Mouse (Mus musculus): ENCODE measurements around the gene Arsg.
A peak's percentile ranks its signal among the peaks of the same experiment; 100 is the strongest.

Gene Arsg

GRCm38 (mm10) chr11:109473171-109474085 lies at the start of gene Arsg, which contains the start of gene Slc16a6:
Gene Arsg, plus strand, starts transcription at chr11:109473374.
Gene Slc16a6, minus strand, starts transcription at chr11:109473598.
- peak; percentile 78 to 89 for DNase-seq

- peak; percentile 99 to 100 for DNase-seq
Measured at GRCm38 (mm10) chr11:109425392-109426271, 47.5 kb upstream of the Arsg start, which contains the start of gene Amz2. Gene Amz2, plus strand, starts transcription at chr11:109425946.

- DNase-seq = no peak
Measured at GRCm38 (mm10) chr11:109426272-109426586, 46.9 kb upstream of the Arsg start.

- DNase-seq = no peak
Measured at GRCm38 (mm10) chr11:109427353-109427752, 45.8 kb upstream of the Arsg start.

- DNase-seq = no peak
Measured at GRCm38 (mm10) chr11:109434233-109434798, 38.9 kb upstream of the Arsg start.

- DNase-seq = no peak
Measured at GRCm38 (mm10) chr11:109436889-109437288, 36.3 kb upstream of the Arsg start.

- no peak for DNase-seq
Measured at GRCm38 (mm10) chr11:109439209-109439608, 34.0 kb upstream of the Arsg start.

GRCm38 (mm10) chr11:109439829-109440340 lies 33.3 kb upstream of the Arsg start:
- DNase-seq = peak; percentile 78 to 89

GRCm38 (mm10) chr11:109440641-109441040 lies 32.5 kb upstream of the Arsg start:
- no peak for DNase-seq

- peak in 1 of 2 experiments; percentile 64 for DNase-seq
Measured at GRCm38 (mm10) chr11:109441119-109441518, 32.1 kb upstream of the Arsg start.

- no peak for DNase-seq
Measured at GRCm38 (mm10) chr11:109442166-109442730, 30.9 kb upstream of the Arsg start.

GRCm38 (mm10) chr11:109443468-109444263 lies 29.5 kb upstream of the Arsg start:
- DNase-seq = no peak

GRCm38 (mm10) chr11:109444600-109444999 lies 28.6 kb upstream of the Arsg start:
- DNase-seq = peak in 1 of 2 experiments; percentile 32

- peak in 1 of 2 experiments; percentile 11 for DNase-seq
Measured at GRCm38 (mm10) chr11:109445438-109446035, 27.6 kb upstream of the Arsg start.

- DNase-seq = no peak
Measured at GRCm38 (mm10) chr11:109451169-109451568, 22.0 kb upstream of the Arsg start.

- DNase-seq = no peak
Measured at GRCm38 (mm10) chr11:109456261-109456660, 16.9 kb upstream of the Arsg start.

- DNase-seq = no peak
Measured at GRCm38 (mm10) chr11:109458165-109458564, 15.0 kb upstream of the Arsg start.

- no peak for DNase-seq
Measured at GRCm38 (mm10) chr11:109460586-109460985, 12.6 kb upstream of the Arsg start.

GRCm38 (mm10) chr11:109465068-109465467 lies 8.1 kb upstream of the Arsg start:
- DNase-seq = no peak

GRCm38 (mm10) chr11:109466987-109467386 lies 6.2 kb upstream of the Arsg start:
- no peak for DNase-seq

- no peak for DNase-seq
Measured at GRCm38 (mm10) chr11:109468133-109468532, 5.0 kb upstream of the Arsg start.

All from kidney, postnatal 25 days (tissue).